Mouse (Mus musculus) limb, embryonic 14.5 days (tissue): ENCODE measurements around the gene Bmp7. TPM values are rescaled to one million over a fixed set of nuclear protein-coding genes. Genes with fewer than 3 reads are reported as not detected.

Source experiments
- ATAC-seq: fragments of 200-750 bp; cut with Nextera tagmentation; 2 replicates; pipeline ENCODE4 v1.8.0; 2017; ENCODE audit warnings: low read depth, moderate number of reproducible peaks, moderate TSS enrichment; ENCODE audit not compliant: low FRiP score
- DNase-seq: peaks from one replicate; pipeline ENCODE4 v3.0.0-alpha.2; 2015; ENCODE audit warnings: low spot score
- H3K27ac ChIP-seq: fragments of 300-500 bp; sonication (generic); replicated peaks from 2 replicates; pipeline ENCODE4 v1.5.1; 2014; ENCODE audit warnings: low read depth, mild to moderate bottlenecking, low read length, moderate library complexity, mixed read lengths
- H3K27me3 ChIP-seq: fragments of 300-500 bp; sonication (generic); 2 replicates; pipeline ENCODE4 v1.6.1; 2014; ENCODE audit warnings: low read length, mixed read lengths; ENCODE audit not compliant: control insufficient read depth, insufficient read depth
- H3K36me3 ChIP-seq: fragments of 300-500 bp; sonication (generic); 2 replicates; pipeline ENCODE4 v1.6.1; 2014; ENCODE audit warnings: mild to moderate bottlenecking, low read length, moderate library complexity, mixed read lengths; ENCODE audit not compliant: control insufficient read depth, insufficient read depth
- H3K4me1 ChIP-seq: fragments of 300-500 bp; sonication (generic); 2 replicates; pipeline ENCODE4 v1.6.1; 2014; ENCODE audit warnings: antibody characterized with exemption, low read length, mixed read lengths; ENCODE audit not compliant: control insufficient read depth, insufficient read depth
- H3K4me2 ChIP-seq: fragments of 300-500 bp; sonication (generic); replicated peaks from 2 replicates; pipeline ENCODE4 v1.6.1; 2014; ENCODE audit warnings: low read depth, mild to moderate bottlenecking, low read length, moderate library complexity; ENCODE audit not compliant: severe bottlenecking
- H3K4me3 ChIP-seq: fragments of 300-500 bp; sonication (generic); replicated peaks from 2 replicates; pipeline ENCODE4 v1.5.1; 2014; ENCODE audit warnings: low read length
- H3K9ac ChIP-seq: fragments of 300-500 bp; sonication (generic); 2 replicates; pipeline ENCODE4 v1.6.1; 2014; ENCODE audit warnings: mild to moderate bottlenecking, low read depth, low read length, moderate library complexity; ENCODE audit not compliant: severe bottlenecking
- H3K9me3 ChIP-seq: fragments of 300-500 bp; sonication (generic); 2 replicates; pipeline ENCODE4 v1.6.1; 2016; ENCODE audit warnings: low read length; ENCODE audit not compliant: control insufficient read depth
- POLR2A ChIP-seq: fragments of 200-500 bp; IDR thresholded peaks from 2 replicates; pipeline ENCODE4 v1.8.0; 2012; ENCODE audit warnings: inconsistent platforms, mild to moderate bottlenecking, moderate library complexity, borderline replicate concordance; ENCODE audit not compliant: insufficient read depth, insufficient read length; ENCODE audit errors: extremely low read depth
- WGBS: fragments of 180-500 bp; shearing (Covaris S2); extraction: QIAGEN DNeasy Blood & Tissue Kit; methylation state at CpG from one replicate; pipeline ENCODE4 v1.1.7; 2014; 5-methylcytosine and 5-hydroxymethylcytosine counted together
- polyA plus RNA-seq, 2 experiments: library from polyadenylated mRNA; depleted of rRNA in 1 of 2; stranded (reverse) in 1 of 2; unstranded in 1 of 2; fragments of >200 nt; fragmentation: Nextera tagmentation in 1 of 2; extraction: Ambion mirVana in 1 of 2; gene quantifications; 2 replicates each; pipeline versions ENCODE4 v1.2.1 to v1.2.3; 2012 to 2014

Gene Bmp7
- polyA plus RNA-seq, 2 experiments, result 28.6 to 41.9 TPM

DNA sequence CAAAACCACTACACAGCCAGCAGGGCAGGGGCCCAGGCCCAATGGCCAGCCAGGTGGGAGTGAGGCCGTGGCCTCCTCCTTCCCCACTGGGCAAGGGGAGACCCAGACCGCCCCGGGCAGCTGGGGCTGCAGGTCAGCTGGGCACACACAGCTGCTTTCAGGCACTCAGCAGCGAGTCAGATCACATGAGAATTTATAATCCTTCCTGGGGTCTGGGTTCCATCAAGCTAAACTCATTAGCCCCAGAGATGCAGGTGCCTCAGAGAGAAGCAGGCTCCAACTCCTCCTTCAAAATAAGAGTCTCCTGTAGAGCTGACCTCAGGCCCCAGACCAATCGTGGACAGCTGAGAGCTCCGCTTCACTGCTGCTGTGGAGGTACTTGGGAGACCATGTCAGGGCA is 15.2 kb downstream of the Bmp7 start:
- no peak for TF ChIP-seq POLR2A
- Histone ChIP-seq H3K4me1 (peaks cover 31% of the 10 kb centered on the region), H3K4me3 (no peak overlapping the region), H3K4me2 (no peak overlapping the region), H3K9ac (no peak overlapping the region), H3K9me3 (no peaks in the 10 kb centered on the region), H3K27me3 (no peaks in the 10 kb centered on the region), H3K27ac (no peak overlapping the region), H3K36me3 (no peaks in the 10 kb centered on the region)
- peak; percentile 66 for ATAC-seq
- 14% methylated on average over 6 of the region's 6 CpGs for WGBS
- DNase-seq, result no peak

DNA sequence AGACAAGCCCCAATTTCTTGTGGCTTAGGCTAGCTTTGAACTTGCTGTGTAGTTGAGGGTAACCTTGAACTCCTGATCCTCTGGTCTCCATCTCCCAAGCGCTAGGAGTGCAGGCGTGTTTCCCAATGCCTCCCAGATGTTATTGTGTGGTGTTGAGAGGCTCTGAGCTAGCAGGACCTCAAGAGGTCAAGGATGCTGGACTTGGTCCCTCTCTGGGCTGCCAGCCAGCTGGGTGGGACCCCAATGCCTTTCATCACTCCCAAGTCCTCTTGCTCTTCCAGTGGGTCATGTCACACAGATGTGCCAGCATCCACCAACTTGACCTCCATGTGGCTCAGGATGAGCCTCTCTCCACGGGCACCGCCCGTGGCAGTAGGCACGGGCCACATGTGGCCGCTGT is 16.9 kb downstream of the Bmp7 start:
- no peak for DNase-seq
- Histone ChIP-seq H3K9ac (no peak overlapping the region), H3K4me2 (no peak overlapping the region), H3K27me3 (no peaks in the 10 kb centered on the region), H3K27ac (no peak overlapping the region), H3K9me3 (no peaks in the 10 kb centered on the region), H3K4me1 (peaks cover 14% of the 10 kb centered on the region), H3K4me3 (no peak overlapping the region), H3K36me3 (no peaks in the 10 kb centered on the region)
- ATAC-seq, result no peak
- no peak for TF ChIP-seq POLR2A
- WGBS, result 85% methylated on average over 7 of the region's 7 CpGs

DNA sequence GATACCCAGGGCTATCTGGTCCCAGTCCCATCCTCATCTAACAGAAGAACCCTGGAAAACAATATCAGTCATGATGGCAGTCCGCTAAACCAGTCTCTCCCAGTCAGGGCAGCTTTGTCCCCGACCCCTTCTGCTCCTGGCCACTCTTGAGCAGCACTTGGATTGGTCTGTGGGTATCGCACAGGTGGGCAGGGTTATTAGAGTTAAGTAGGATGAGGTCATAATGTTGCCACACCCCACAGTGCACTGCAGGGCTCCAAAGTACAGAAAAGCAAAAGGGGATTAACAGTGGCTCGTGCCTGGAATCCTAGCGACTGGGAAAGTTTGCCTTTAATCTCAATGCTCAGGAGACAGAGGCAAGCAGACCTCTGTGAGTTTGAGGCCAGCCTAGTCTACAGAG is 17.5 kb downstream of the Bmp7 start:
- no peak for ATAC-seq
- Histone ChIP-seq H3K4me3 (no peak overlapping the region), H3K27me3 (no peaks in the 10 kb centered on the region), H3K27ac (no peak overlapping the region), H3K4me2 (no peak overlapping the region), H3K4me1 (peaks cover 14% of the 10 kb centered on the region), H3K9ac (no peak overlapping the region), H3K36me3 (no peaks in the 10 kb centered on the region), H3K9me3 (no peaks in the 10 kb centered on the region)
- 42% methylated on average over 5 of the region's 5 CpGs for WGBS
- TF ChIP-seq POLR2A, result no peak
- no peak for DNase-seq

DNA sequence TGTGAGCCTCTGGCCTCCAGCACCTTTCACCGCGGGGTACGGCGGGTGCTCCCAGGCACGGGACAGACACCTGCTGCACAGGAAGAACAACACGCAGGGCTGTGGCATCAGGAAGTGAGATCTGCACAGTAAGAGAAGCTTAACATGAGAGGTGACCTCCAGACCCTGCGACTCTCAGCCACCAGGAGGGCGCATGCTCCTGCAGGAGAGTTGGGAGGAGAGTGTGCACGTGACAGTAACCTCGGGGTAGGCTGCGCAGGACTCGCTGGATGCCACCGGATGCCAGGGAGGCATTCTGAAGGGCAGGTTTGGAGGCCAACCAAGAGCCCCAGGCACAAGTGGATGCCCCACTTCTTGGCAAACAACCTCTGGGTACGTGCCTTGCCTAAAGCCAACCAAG is 26.1 kb downstream of the Bmp7 start:
- H3K36me3 ChIP-seq, result 0 out of 2 replicates have a peak, but pooled peaks cover 3% of the 10 kb centered on the region
- DNase-seq (no peak), ATAC-seq (no peak)
- no peak overlapping the region for H3K27ac ChIP-seq
- H3K9ac ChIP-seq, result no peak overlapping the region
- H3K4me1 ChIP-seq, result peaks cover 17% of the 10 kb centered on the region
- H3K27me3 ChIP-seq, result no peaks in the 10 kb centered on the region
- H3K4me2 ChIP-seq, result no peak overlapping the region
- H3K9me3 ChIP-seq, result no peaks in the 10 kb centered on the region
- no peak for TF ChIP-seq POLR2A
- no peak overlapping the region for H3K4me3 ChIP-seq
- WGBS, result 84% methylated on average over 14 of the region's 14 CpGs

DNA sequence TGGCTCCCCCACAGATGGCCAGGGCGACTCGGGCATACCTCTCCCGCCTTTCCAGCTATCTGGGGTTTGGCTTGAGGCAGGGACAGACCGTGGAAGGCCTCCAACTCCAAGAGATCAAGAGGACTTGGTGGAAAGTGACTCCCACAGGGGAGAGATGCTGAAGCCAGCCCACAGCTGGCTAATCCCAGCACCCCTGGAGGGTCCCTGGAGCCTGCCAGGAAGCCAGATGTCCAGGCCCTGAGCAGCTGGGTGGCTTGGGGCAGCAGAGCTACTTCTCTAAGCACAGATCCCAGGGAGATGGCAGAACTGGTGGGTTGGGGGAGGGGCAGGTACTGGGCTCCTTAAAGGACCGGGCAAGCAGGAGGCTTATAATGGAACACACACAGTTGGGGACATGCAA is 28.4 kb downstream of the Bmp7 start:
- Histone ChIP-seq H3K4me1 (peaks cover 35% of the 10 kb centered on the region), H3K36me3 (0 out of 2 replicates have a peak, but pooled peaks cover 3% of the 10 kb centered on the region), H3K4me2 (no peak overlapping the region), H3K4me3 (no peak overlapping the region), H3K9me3 (no peaks in the 10 kb centered on the region), H3K9ac (no peak overlapping the region), H3K27me3 (no peaks in the 10 kb centered on the region), H3K27ac (no peak overlapping the region)
- DNase-seq (no peak), ATAC-seq (peak; percentile 27; the same call in 1 of the 2 replicates)
- TF ChIP-seq POLR2A, result no peak
- 16% methylated on average over 5 of the region's 5 CpGs for WGBS

DNA sequence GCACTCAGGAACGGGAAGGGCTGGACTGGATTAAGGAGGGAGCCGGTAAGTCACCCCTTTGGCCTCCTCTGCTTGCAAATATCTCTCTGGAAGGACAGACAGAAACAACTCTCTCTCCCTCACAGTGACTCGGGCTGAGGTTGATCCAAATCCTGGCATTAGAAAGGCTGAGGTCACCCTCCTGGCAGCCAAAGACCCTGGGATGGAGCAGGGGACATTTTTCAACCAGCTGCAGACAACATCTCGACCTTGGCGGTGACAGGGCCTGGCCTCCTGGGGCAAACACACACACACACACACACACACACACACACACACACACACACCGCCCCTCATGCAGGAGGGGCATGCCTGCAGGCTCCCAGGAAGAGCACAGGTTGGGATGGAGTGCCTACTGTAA is 29.0 kb downstream of the Bmp7 start:
- no peak overlapping the region for H3K4me3 ChIP-seq
- 0 out of 2 replicates have a peak, but pooled peaks cover 5% of the 10 kb centered on the region for H3K36me3 ChIP-seq
- DNase-seq (no peak), ATAC-seq (no peak)
- H3K27ac ChIP-seq, result no peak overlapping the region
- WGBS, result 72% methylated on average over 6 of the region's 6 CpGs
- H3K9me3 ChIP-seq, result no peaks in the 10 kb centered on the region
- TF ChIP-seq POLR2A, result no peak
- H3K9ac ChIP-seq, result no peak overlapping the region
- no peak overlapping the region for H3K4me2 ChIP-seq
- no peaks in the 10 kb centered on the region for H3K27me3 ChIP-seq
- peaks cover 35% of the 10 kb centered on the region for H3K4me1 ChIP-seq
